Mouse (Mus musculus) kidney, postnatal 0 days (tissue): Measurements from ENCODE around the gene Naip1. TPM values are rescaled to one million over a fixed set of nuclear protein-coding genes. Genes with fewer than 3 reads are reported as not detected.
"Not testable (repeated sequence)": the region's sequence is repeated elsewhere in the genome, so short reads cannot be mapped to it uniquely, and the experiment has no call there.

ENCODE experiments used
- ATAC-seq: fragments of 200-750 bp; cut with Nextera tagmentation; replicated peaks from 2 replicates; pipeline ENCODE4 v1.8.0; 2017; ENCODE audit warnings: low read depth, moderate number of reproducible peaks, moderate TSS enrichment, moderate library complexity; ENCODE audit not compliant: low FRiP score
- DNase-seq: peaks from one replicate; pipeline ENCODE4 v3.0.0-alpha.2; 2016; ENCODE audit warnings: low spot score
- H3K27ac ChIP-seq: fragments of 300-500 bp; sonication (generic); 2 replicates; pipeline ENCODE4 v1.5.1; 2014; ENCODE audit warnings: mild to moderate bottlenecking
- H3K27me3 ChIP-seq: fragments of 300-500 bp; sonication (generic); 2 replicates; pipeline ENCODE4 v1.6.1; 2014; ENCODE audit warnings: low read length, mixed read lengths; ENCODE audit not compliant: insufficient read depth
- H3K36me3 ChIP-seq: fragments of 300-500 bp; sonication (generic); 2 replicates; pipeline ENCODE4 v1.6.1; 2014; ENCODE audit warnings: low read length, mixed read lengths; ENCODE audit not compliant: insufficient read depth
- H3K4me1 ChIP-seq: fragments of 300-500 bp; sonication (generic); replicated peaks from 2 replicates; pipeline ENCODE4 v1.6.1; 2014; ENCODE audit warnings: antibody characterized with exemption, low read length, mixed read lengths; ENCODE audit not compliant: insufficient read depth
- H3K4me2 ChIP-seq: fragments of 300-500 bp; sonication (generic); 2 replicates; pipeline ENCODE4 v1.6.1; 2014; ENCODE audit warnings: mild to moderate bottlenecking, low read length, moderate library complexity, mixed read lengths
- H3K4me3 ChIP-seq: fragments of 300-500 bp; sonication (generic); replicated peaks from 2 replicates; pipeline ENCODE4 v1.5.1; 2014; ENCODE audit warnings: low read depth, low read length
- H3K9ac ChIP-seq: fragments of 300-500 bp; sonication (generic); 2 replicates; pipeline ENCODE4 v1.6.1; 2014; ENCODE audit warnings: low read depth, low read length
- H3K9me3 ChIP-seq: fragments of 300-500 bp; sonication (generic); replicated peaks from 2 replicates; pipeline ENCODE4 v1.6.1; 2016; ENCODE audit warnings: low read length, inconsistent platforms, mixed read lengths
- CTCF ChIP-seq: IDR thresholded peaks from 2 replicates; pipeline ENCODE4 v1.5.1; 2016; ENCODE audit warnings: antibody characterized with exemption, low read depth, mild to moderate bottlenecking, moderate library complexity
- WGBS: fragments of 180-500 bp; shearing (Covaris S2); extraction: QIAGEN DNeasy Blood & Tissue Kit; methylation state at CpG from one replicate; pipeline ENCODE4 v1.1.7; 2014; 5-methylcytosine and 5-hydroxymethylcytosine counted together
- polyA plus RNA-seq: library from polyadenylated mRNA; unstranded; fragments of >200 nt; fragmentation: Nextera tagmentation; extraction: Ambion mirVana; gene quantifications from 2 replicates; pipeline ENCODE4 v1.2.1, GENCODE M21; 2015

Gene Naip1
- not detected in 2 replicates for polyA plus RNA-seq

GRCm38 (mm10) chr13:100452415-100453127 lies at the start of gene Naip1:
Naip1 (minus strand) TSS chr13:100452869.
- DNase-seq: not testable (repeated sequence)

GRCm38 (mm10) chr13:100499625-100500024 lies 47.0 kb upstream of the Naip1 start:
- not testable (repeated sequence) for H3K4me3 ChIP-seq, H3K4me1 ChIP-seq, H3K9me3 ChIP-seq, DNase-seq, H3K27me3 ChIP-seq, H3K27ac ChIP-seq, H3K9ac ChIP-seq, H3K36me3 ChIP-seq, ATAC-seq, H3K4me2 ChIP-seq

More at GRCm38 (mm10) chr13:100452415-100453127, at the start of gene Naip1:
- not testable (repeated sequence) for ATAC-seq, H3K4me2 ChIP-seq, H3K4me1 ChIP-seq, H3K36me3 ChIP-seq, H3K27me3 ChIP-seq, H3K4me3 ChIP-seq, H3K9me3 ChIP-seq, H3K9ac ChIP-seq, H3K27ac ChIP-seq
- WGBS: 78% methylated on average over 8 of the region's 8 CpGs

GRCm38 (mm10) chr13:100495337-100495736 lies 42.7 kb upstream of the Naip1 start:
- ATAC-seq: no peak
- H3K9me3 ChIP-seq: no peaks in the 10 kb centered on the region
- no peak for DNase-seq
- no peak for TF ChIP-seq CTCF
- no peak overlapping the region for H3K9ac ChIP-seq
- H3K27ac ChIP-seq: no peak overlapping the region
- H3K4me3 ChIP-seq: no peak overlapping the region
- H3K27me3 ChIP-seq: no peaks in the 10 kb centered on the region
- no peaks in the 10 kb centered on the region for H3K4me1 ChIP-seq
- no peak overlapping the region for H3K4me2 ChIP-seq
- no peaks in the 10 kb centered on the region for H3K36me3 ChIP-seq
- 81% methylated on average over 4 of the region's 4 CpGs for WGBS

GRCm38 (mm10) chr13:100494370-100494769 lies 41.7 kb upstream of the Naip1 start:
- H3K9ac ChIP-seq, DNase-seq, H3K27ac ChIP-seq, H3K9me3 ChIP-seq, H3K27me3 ChIP-seq, H3K4me1 ChIP-seq, H3K36me3 ChIP-seq, H3K4me2 ChIP-seq, H3K4me3 ChIP-seq, ATAC-seq: not testable (repeated sequence)
- peak; percentile 48 for TF ChIP-seq CTCF
- WGBS: 65% methylated on average over 8 of the region's 8 CpGs

- Histone ChIP-seq H3K4me2 (no peak overlapping the region), H3K4me1 (no peaks in the 10 kb centered on the region), H3K9ac (no peak overlapping the region), H3K27me3 (no peaks in the 10 kb centered on the region), H3K27ac (no peak overlapping the region), H3K9me3 (no peaks in the 10 kb centered on the region), H3K4me3 (no peak overlapping the region), H3K36me3 (peaks cover 1% of the 10 kb centered on the region; the same call in 1 of the 2 replicates)
- TF ChIP-seq CTCF: no peak
- WGBS: 62% methylated on average over 8 of the region's 8 CpGs
- ATAC-seq: peak; percentile 37; the same call in 1 of the 2 replicates
- no peak for DNase-seq
These were observed 40.6 kb upstream of the Naip1 start for GRCm38 (mm10) chr13:100493313-100493712.

GRCm38 (mm10) chr13:100492061-100492787 lies 39.6 kb upstream of the Naip1 start, which contains the start of gene Gtf2h2:
Gtf2h2 (minus strand) TSS chr13:100492579.
- H3K4me3 ChIP-seq: peak within 1 kb of the TSS; percentile 91
- peak within 1 kb of the TSS; percentile 88 for H3K27ac ChIP-seq
- peak within 1 kb of the TSS; percentile 83 for H3K9ac ChIP-seq
- WGBS: under 1% methylated on average over 51 of the region's 51 CpGs
- peak; percentile 98 for TF ChIP-seq CTCF
- H3K36me3 ChIP-seq: peaks cover 10% of the 10 kb centered on the region; the same call in 1 of the 2 replicates
- peak; percentile 72 for ATAC-seq
- no peaks in the 10 kb centered on the region for H3K4me1 ChIP-seq
- no peaks in the 10 kb centered on the region for H3K9me3 ChIP-seq
- H3K27me3 ChIP-seq: no peaks in the 10 kb centered on the region
- peak; percentile 90 for DNase-seq
- peak within 1 kb of the TSS; percentile 78 for H3K4me2 ChIP-seq
